Mouse (Mus musculus) brain, embryonic 14.5 days (tissue): ENCODE measurements at regions not wholly inside any gene's neighbourhood (a gene's known extent, or its start where the extent isn't known, plus 50 kb on each side); places are given as distances from the start of the nearest gene placed in this dataset.

Experiments
- DNase-seq: peaks from one replicate; pipeline ENCODE4 v3.0.0-alpha.2; 2011; ENCODE audit warnings: low read depth
- CTCF ChIP-seq: fragments of 200-500 bp; IDR thresholded peaks from 2 replicates; pipeline ENCODE4 v1.5.1; 2012; ENCODE audit warnings: inconsistent platforms, mild to moderate bottlenecking, moderate library complexity, borderline replicate concordance; ENCODE audit not compliant: insufficient read depth, insufficient read length; ENCODE audit errors: extremely low read depth
- POLR2A ChIP-seq: fragments of 200-500 bp; IDR thresholded peaks from 2 replicates; pipeline ENCODE4 v1.6.1; 2012; ENCODE audit warnings: mild to moderate bottlenecking, inconsistent platforms, borderline replicate concordance; ENCODE audit not compliant: poor library complexity, insufficient read depth, insufficient read length, severe bottlenecking; ENCODE audit errors: extremely low read depth

DNA sequence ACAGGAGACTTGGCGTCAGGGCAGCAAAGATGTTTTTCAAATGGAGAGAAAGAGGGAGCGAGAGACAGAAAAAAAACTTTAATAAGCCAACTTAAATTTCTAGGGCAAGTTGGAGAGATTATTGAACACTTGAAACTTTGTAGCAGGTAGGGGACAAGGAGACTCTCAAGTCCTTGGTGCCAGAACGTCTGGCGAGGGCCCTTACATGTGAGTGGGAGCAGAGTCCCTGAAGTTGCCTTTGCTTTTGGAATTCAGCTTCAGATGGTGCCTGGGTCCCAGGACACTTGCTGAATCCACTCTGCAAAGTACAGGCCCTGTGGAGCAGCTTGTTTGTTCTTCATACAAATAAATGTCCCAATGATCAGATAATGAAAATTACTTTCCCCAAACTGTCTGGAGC, 693.2 kb upstream of the Adgrl2 start:
- no peak for DNase-seq

DNA sequence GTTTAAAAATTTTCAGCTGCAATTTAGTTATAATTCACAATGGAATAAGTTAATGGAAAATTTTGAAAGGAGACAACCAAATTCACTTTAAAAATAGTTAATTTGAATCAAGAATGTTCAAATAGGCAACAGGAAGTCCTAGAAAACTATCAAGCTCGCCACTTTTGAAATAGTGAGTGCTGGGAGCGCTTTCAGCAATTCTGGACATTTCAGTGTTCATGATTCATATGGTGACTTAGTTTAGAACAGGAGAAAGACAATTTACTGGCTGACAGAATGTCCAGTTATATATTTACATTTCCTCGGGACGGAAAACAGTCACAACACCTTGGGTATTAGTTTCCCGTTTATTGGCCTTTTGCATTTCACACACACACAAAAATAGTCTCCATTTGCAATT, 691.9 kb upstream of the Adgrl2 start:
- no peak for DNase-seq
- TF ChIP-seq CTCF (no peak), POLR2A (no peak)

More for the DNA sequence above, 693.2 kb upstream of the Adgrl2 start:
- no peak for TF ChIP-seq CTCF
- TF ChIP-seq POLR2A, result no peak

- DNase-seq, result no peak
- TF ChIP-seq POLR2A (no peak), CTCF (no peak)
These were observed 683.6 kb upstream of the Adgrl2 start for GRCm38 (mm10) chr3:149673926-149674325.

GRCm38 (mm10) chr3:149664624-149665023, 674.3 kb upstream of the Adgrl2 start:
- TF ChIP-seq POLR2A, result no peak
- no peak for TF ChIP-seq CTCF
- DNase-seq, result no peak

- TF ChIP-seq POLR2A (no peak), CTCF (no peak)
- no peak for DNase-seq
These were observed 648.0 kb upstream of the Adgrl2 start for GRCm38 (mm10) chr3:149638324-149638723.

DNA sequence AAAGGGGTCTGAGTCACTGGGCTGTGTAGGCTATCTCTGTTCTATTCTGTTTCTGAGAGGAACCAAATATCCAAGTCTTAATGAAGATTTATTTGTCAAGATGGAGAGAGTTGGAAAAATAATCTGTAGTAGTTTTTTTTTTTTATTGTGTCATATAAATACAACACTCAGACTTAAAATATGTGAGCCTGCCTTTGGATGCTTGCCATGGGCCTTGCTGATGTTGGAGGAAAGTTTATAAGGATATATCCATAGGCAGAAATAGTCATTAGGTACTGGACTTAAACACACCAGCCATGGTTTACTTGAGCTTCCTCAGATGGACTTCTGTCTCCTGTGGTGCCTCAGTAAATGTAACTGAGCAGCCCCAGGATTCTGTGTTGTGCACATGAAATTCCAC, 635.8 kb upstream of the Adgrl2 start:
- TF ChIP-seq CTCF, result no peak
- no peak for TF ChIP-seq POLR2A

DNA sequence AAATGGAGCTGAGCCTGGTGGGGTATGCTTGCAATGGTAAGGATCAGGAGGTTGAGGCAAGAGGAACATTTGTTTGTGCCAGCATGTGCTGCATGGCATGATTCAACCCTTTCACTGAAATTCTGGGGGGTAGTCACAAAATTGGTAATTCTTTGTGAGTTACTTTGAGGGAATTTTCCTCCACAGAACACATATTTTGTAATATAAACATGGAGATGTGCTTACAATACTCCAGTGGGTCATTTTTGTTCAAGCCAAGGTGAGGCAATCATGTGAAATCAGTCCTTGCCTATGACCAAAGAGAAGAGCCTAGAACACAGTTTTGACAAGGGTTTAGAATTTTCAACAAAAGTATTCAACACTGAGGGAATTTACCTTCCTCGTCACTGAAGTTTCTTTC, 635.1 kb upstream of the Adgrl2 start:
- TF ChIP-seq POLR2A, result no peak
- TF ChIP-seq CTCF, result no peak
- DNase-seq, result no peak

More for the DNA sequence above, 635.8 kb upstream of the Adgrl2 start:
- DNase-seq, result no peak

- DNase-seq, result no peak
These were observed 634.7 kb upstream of the Adgrl2 start for GRCm38 (mm10) chr3:149625066-149625465.

DNA sequence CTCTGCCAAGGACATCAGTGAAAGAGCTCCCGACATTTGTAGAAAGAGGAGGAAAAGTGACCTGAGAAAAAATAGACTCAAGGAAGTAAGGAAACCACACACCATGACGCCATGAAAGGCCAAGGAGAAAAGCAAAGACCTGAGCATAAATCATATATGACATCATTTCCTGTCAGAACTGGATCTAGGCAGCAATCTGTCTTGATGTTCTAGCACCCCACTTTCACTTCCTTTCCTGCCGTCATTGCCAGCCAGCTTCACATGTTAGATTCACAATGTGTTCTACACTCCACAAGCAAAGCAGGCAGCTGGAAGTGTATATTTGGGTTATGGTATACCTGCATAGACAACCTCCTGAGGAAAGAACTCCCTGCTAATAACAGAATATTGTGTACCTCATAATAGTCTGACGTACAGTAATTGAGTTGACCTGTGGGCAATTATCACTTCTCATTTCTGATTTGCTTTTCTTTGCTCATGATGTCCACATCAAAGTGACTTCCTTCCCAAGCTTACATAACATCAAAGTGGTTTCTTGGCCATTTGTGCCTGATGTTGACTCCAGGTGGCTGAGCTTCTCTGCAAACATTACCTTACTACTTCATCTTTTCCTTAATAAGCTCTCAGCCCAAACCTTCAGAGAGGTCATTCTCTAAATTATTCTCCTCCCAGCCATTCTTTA, 633.6 kb upstream of the Adgrl2 start:
- TF ChIP-seq CTCF, result no peak
- no peak for TF ChIP-seq POLR2A

More at GRCm38 (mm10) chr3:149625066-149625465, 634.7 kb upstream of the Adgrl2 start:
- TF ChIP-seq CTCF, result no peak
- no peak for TF ChIP-seq POLR2A

DNA sequence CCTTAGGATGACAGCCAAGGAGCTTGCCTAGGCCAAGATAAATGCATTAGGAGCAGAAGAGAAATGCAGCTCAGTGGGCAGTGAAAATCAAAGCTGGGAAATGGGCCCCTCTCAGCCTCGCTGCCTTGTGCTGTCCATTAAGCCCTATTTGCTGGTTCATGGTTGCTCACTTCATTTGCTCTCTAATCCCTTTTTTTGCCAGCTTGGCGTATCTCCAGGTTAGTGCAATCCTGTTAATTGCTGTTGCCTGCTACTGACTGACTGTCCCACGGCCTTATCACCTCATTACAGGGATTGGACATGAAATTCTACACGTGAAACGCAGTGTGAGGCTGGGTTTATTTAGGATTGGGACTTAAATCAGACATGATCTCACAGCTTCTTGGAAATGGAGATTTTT, 613.5 kb upstream of the Adgrl2 start:
- DNase-seq, result peak; percentile 89
- TF ChIP-seq POLR2A (no peak), CTCF (no peak)

More for the DNA sequence above, 633.6 kb upstream of the Adgrl2 start:
- DNase-seq, result no peak

DNA sequence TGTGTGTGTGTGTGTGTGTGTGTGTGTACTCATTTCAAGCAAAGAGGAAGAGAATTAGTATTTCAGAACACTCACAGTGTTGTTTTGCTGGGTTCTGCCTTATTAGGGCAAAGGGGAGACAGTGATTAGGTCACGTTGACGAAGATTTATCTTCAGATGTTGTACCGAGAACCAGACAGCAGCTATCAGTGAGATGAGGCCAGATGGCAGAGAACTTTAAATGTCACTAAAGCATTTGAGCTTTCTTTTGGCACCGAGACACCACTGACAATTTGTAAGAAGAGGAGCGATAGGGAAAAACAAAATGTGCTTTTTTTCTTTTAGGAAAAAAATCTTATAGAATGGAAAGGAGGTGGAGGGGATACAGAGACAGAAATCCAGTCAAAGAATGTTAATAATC, 610.9 kb upstream of the Adgrl2 start:
- DNase-seq, result peak; percentile 63
- TF ChIP-seq CTCF (no peak), POLR2A (no peak)

DNA sequence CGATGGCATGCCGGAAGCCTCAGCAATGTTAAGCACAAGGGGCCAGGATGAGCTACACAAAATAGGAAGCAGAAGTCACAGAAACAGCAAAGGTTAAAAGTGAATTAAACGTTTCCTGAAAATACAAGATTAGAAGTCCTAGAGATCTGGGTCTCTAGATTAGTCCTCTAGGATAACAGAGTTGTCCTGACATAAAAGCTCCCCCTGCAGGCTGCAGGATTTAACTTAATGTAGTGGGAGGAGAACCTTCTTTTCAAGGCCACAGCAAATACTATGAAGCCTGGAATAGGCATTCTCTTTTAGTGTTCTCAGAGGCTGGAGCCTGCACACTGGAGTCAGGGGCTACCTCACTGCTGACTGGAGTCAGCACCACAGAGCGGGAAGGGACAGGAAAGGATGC, 604.1 kb upstream of the Adgrl2 start:
- DNase-seq, result peak; percentile 25
- TF ChIP-seq CTCF, result no peak
- TF ChIP-seq POLR2A, result no peak
